Mouse (Mus musculus): ENCODE data around the gene Cnep1r1. TPM values are rescaled to one million over a fixed set of nuclear protein-coding genes. Genes with fewer than 3 reads are reported as not detected.

Cnep1r1 gene
- polyA plus RNA-seq, 1 experiment from 2014 or later, result 27.2 TPM

Small RNA genes within 50 kb of the gene (microRNA-seq; reads per million reads assigned to microRNA genes)
- 6.5 reads per million, percentile 16 among the genes with 10 or more reads in this experiment for gene Mir7071

Other genes starting within 250 kb of the Cnep1r1 start
- 0.49 and 0.69 TPM in 2 replicates for gene Zfp423, start 159.2 kb upstream of the Cnep1r1 start, polyA plus RNA-seq (2015; fragmentation: Nextera tagmentation; extraction: Ambion mirVana)
- gene Heatr3, start 19.1 kb downstream of the Cnep1r1 start, polyA plus RNA-seq (2015; fragmentation: Nextera tagmentation; extraction: Ambion mirVana), result 33.4 and 36.5 TPM in 2 replicates
- 4.0 and 4.3 TPM in 2 replicates for gene Tent4b, start 80.4 kb downstream of the Cnep1r1 start, polyA plus RNA-seq (2015; fragmentation: Nextera tagmentation; extraction: Ambion mirVana)
- gene Adcy7, start 153.6 kb downstream of the Cnep1r1 start, polyA plus RNA-seq (2015; fragmentation: Nextera tagmentation; extraction: Ambion mirVana), result 26.1 and 27.0 TPM in 2 replicates
- 46.1 and 49.3 TPM in 2 replicates for gene Brd7, start 243.4 kb downstream of the Cnep1r1 start, polyA plus RNA-seq (2015; fragmentation: Nextera tagmentation; extraction: Ambion mirVana)